Mouse (Mus musculus) neural tube, embryonic 11.5 days (tissue): Measurements from ENCODE around the gene Rasgrf2. TPM values are rescaled to one million over a fixed set of nuclear protein-coding genes. Genes with fewer than 3 reads are reported as not detected.

ENCODE experiments used
- ATAC-seq: fragments of 200-750 bp; cut with Nextera tagmentation; 2 replicates; pipeline ENCODE4 v1.8.0; 2017; ENCODE audit warnings: moderate number of reproducible peaks, mild to moderate bottlenecking, moderate TSS enrichment, moderate library complexity; ENCODE audit not compliant: insufficient read depth, low FRiP score, low TSS enrichment
- DNase-seq: peaks from one replicate; pipeline ENCODE4 v3.0.0-alpha.2; 2015; ENCODE audit warnings: low spot score
- H3K27ac ChIP-seq: fragments of 300-500 bp; sonication (generic); 2 replicates; pipeline ENCODE4 v1.5.1; 2014; ENCODE audit warnings: low read depth, mild to moderate bottlenecking, low read length
- H3K27me3 ChIP-seq: fragments of 300-500 bp; sonication (generic); 2 replicates; pipeline ENCODE4 v1.6.1; 2014; ENCODE audit warnings: mild to moderate bottlenecking, low read length, mixed read lengths; ENCODE audit not compliant: control insufficient read depth, insufficient read depth
- H3K36me3 ChIP-seq: fragments of 300-500 bp; sonication (generic); 2 replicates; pipeline ENCODE4 v1.6.1; 2014; ENCODE audit warnings: mild to moderate bottlenecking, low read length, moderate library complexity, mixed read lengths; ENCODE audit not compliant: control insufficient read depth, insufficient read depth
- H3K4me1 ChIP-seq: fragments of 300-500 bp; sonication (generic); 2 replicates; pipeline ENCODE4 v1.6.1; 2014; ENCODE audit warnings: low read length, mixed read lengths; ENCODE audit not compliant: control insufficient read depth, insufficient read depth
- H3K4me2 ChIP-seq: fragments of 300-500 bp; sonication (generic); 2 replicates; pipeline ENCODE4 v1.6.1; 2014; ENCODE audit warnings: low read depth, mild to moderate bottlenecking, moderate library complexity
- H3K4me3 ChIP-seq: fragments of 300-500 bp; sonication (generic); 2 replicates; pipeline ENCODE4 v1.5.1; 2014; ENCODE audit warnings: low read depth, low read length
- H3K9ac ChIP-seq: fragments of 300-500 bp; sonication (generic); 2 replicates; pipeline ENCODE4 v1.6.1; 2014; ENCODE audit warnings: mild to moderate bottlenecking, low read length
- H3K9me3 ChIP-seq: fragments of 300-500 bp; sonication (generic); 2 replicates; pipeline ENCODE4 v1.6.1; 2016; ENCODE audit warnings: low read length; ENCODE audit not compliant: control insufficient read depth
- WGBS: fragments of 180-500 bp; shearing (Covaris S2); extraction: QIAGEN DNeasy Blood & Tissue Kit; methylation state at CpG from one replicate; pipeline ENCODE4 v1.1.7; 2014; 5-methylcytosine and 5-hydroxymethylcytosine counted together
- polyA plus RNA-seq: library from polyadenylated mRNA; unstranded; fragments of >200 nt; fragmentation: Nextera tagmentation; extraction: Ambion mirVana; gene quantifications from 2 replicates; pipeline ENCODE4 v1.2.1, GENCODE M21; 2014

Rasgrf2 gene
- polyA plus RNA-seq, 1 experiment from 2014 or later = 0.04 TPM

DNA sequence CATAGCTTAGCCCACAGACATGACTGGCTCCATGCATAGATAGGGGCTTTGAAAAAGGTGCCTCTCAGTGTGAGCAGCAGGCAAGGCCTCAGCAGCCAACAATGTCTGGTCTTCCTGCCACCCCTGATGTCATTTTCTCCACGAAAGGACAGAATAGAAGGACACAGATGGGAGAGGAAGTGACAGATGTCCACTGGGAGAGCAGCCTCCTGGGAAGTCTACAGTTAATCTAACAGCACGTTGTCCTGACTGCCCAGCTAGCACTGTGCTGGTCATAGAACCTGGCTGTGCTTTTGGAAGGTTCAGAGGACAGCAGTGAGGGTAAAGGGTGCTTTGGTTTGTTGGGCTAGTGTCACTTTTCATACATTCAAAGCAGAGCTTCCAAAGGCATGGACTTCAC is 255.9 kb downstream of the Rasgrf2 start:
- Histone ChIP-seq H3K4me2 (no peak overlapping the region), H3K36me3 (no peaks in the 10 kb centered on the region), H3K9ac (no peak overlapping the region), H3K27ac (no peak overlapping the region), H3K9me3 (no peaks in the 10 kb centered on the region), H3K4me3 (no peak overlapping the region), H3K27me3 (no peaks in the 10 kb centered on the region), H3K4me1 (no peaks in the 10 kb centered on the region)
- WGBS = 67% methylated on average over 2 of the region's 2 CpGs
- DNase-seq (no peak), ATAC-seq (no peak)

DNA sequence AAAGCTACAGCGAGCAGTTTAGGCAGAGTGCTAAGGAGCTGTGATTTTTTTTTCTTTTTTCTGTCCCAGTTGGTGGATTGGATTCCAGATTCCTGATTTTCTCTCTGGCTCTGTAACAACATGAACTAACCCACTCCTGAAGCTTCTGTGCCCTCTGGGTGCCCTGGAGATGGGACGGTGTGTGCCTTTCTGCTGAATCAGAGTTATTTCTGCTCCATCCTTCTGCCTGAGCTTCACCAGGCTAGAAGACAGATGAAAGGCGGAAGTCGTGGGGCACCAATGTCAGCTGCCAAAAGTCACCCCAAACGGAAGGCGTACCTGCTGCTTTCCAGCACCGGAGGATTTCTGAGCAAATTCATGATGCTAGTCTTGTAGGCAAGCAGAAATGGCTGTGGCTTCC is 256.9 kb downstream of the Rasgrf2 start:
- no peak for ATAC-seq
- H3K36me3 ChIP-seq = no peaks in the 10 kb centered on the region
- H3K9ac ChIP-seq = no peak overlapping the region
- H3K4me3 ChIP-seq = no peak overlapping the region
- no peaks in the 10 kb centered on the region for H3K27me3 ChIP-seq
- H3K27ac ChIP-seq = no peak overlapping the region
- 92% methylated on average over 7 of the region's 7 CpGs for WGBS
- H3K4me2 ChIP-seq = no peak overlapping the region
- no peaks in the 10 kb centered on the region for H3K9me3 ChIP-seq
- no peak for DNase-seq
- no peaks in the 10 kb centered on the region for H3K4me1 ChIP-seq

DNA sequence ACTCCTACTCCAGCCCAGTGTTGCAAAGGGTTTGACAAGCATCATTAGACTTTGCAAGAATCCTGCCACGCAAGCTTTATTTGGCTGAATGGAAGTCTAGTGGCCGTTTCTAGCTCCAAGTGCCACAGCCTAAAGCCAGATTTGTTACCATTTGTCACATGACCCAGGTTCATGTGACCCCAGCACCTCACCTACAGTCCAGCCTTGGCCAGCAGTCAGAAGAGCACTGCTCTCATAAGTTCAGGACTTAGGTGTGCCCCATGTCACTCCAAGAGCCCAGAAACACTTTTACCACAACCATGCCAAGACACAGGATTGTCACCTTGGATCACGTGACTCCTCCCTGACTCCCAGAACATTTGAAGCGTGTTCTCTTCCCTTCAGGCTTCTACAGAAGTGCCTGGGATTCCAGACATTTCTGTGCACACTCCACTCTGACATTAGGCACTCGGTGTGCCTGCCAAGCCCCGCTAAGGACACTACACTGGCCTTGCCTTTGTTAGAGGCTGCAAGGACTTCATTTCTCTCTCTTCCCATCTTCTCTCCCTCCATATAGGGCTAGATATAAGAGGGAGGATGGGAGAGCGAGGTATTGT is 257.6 kb downstream of the Rasgrf2 start:
- DNase-seq (no peak), ATAC-seq (no peak)
- no peaks in the 10 kb centered on the region for H3K9me3 ChIP-seq
- H3K27me3 ChIP-seq = no peaks in the 10 kb centered on the region
- no peak overlapping the region for H3K4me3 ChIP-seq
- H3K27ac ChIP-seq = no peak overlapping the region
- H3K36me3 ChIP-seq = no peaks in the 10 kb centered on the region
- H3K4me1 ChIP-seq = no peaks in the 10 kb centered on the region
- H3K4me2 ChIP-seq = no peak overlapping the region
- WGBS = 82% methylated on average over 7 of the region's 7 CpGs
- H3K9ac ChIP-seq = no peak overlapping the region

DNA sequence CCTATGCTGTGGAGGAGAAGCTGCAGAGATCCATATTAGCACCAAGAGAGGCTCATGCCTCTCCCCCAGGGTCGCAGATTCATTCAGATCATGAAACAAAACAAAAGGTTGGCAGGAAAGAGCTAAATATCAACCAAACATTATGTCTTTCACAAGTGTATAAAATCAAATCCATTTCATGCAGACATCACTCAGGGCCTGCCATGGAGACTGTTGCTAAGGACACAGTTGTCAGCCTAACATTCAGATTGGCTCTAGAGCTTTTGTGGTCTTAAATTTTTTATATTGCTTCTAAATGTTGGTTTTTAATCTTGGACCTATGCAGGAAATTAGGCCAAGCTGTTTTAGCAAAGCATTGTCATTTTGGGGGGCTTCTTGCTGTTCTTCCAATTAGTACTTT is 262.9 kb downstream of the Rasgrf2 start:
- 94% methylated on average over 1 of the region's 1 CpGs for WGBS
- H3K9me3 ChIP-seq = no peaks in the 10 kb centered on the region
- H3K36me3 ChIP-seq = no peaks in the 10 kb centered on the region
- H3K27me3 ChIP-seq = no peaks in the 10 kb centered on the region
- H3K4me1 ChIP-seq = no peaks in the 10 kb centered on the region
- no peak overlapping the region for H3K4me2 ChIP-seq
- DNase-seq (no peak), ATAC-seq (no peak)
- no peak overlapping the region for H3K9ac ChIP-seq
- no peak overlapping the region for H3K4me3 ChIP-seq
- no peak overlapping the region for H3K27ac ChIP-seq

DNA sequence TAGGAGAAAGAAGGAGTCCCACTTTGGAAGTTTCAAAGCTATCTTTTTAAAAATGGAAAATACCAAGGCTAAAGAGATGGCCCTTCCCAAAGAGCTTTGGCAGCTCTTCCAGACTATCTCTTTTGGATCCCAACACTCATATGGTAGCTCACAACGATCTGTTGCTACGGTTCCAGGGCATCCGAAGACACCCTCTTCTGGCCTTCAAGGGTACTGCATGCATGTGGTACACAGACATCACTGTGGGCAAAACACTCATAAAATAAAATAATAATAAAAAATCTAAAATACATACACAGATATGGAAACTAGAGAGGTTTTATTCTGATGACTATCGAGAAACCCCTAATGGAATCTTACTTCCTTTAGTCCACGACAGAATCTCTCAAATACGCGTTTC is 272.6 kb downstream of the Rasgrf2 start:
- H3K36me3 ChIP-seq = no peaks in the 10 kb centered on the region
- no peak overlapping the region for H3K4me2 ChIP-seq
- DNase-seq (no peak), ATAC-seq (no peak)
- H3K4me1 ChIP-seq = no peaks in the 10 kb centered on the region
- H3K4me3 ChIP-seq = no peak overlapping the region
- no peak overlapping the region for H3K9ac ChIP-seq
- no peak overlapping the region for H3K27ac ChIP-seq
- H3K27me3 ChIP-seq = no peaks in the 10 kb centered on the region
- WGBS = 87% methylated on average over 7 of the region's 7 CpGs
- H3K9me3 ChIP-seq = no peaks in the 10 kb centered on the region

DNA sequence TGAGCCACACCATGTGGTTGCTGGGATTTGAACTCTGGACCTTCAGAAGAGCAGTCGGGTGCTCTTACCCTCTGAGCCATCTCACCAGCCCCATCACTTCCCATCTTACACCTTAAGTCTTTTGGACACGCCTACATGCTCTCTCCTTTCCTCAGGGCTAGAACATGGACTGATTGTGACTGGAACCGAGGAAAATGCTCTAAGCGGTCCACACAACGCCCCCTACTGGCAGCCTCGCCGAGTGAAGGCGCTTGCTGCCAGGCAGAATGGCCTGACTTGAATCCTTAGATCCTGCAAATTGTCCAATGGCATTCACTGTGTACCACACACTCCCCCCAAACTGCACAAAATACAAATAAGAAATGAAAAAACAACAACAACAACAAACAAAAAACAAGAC is 274.0 kb downstream of the Rasgrf2 start:
- no peak for DNase-seq
- H3K27me3 ChIP-seq = no peaks in the 10 kb centered on the region
- H3K4me1 ChIP-seq = no peaks in the 10 kb centered on the region
- H3K4me3 ChIP-seq = no peak overlapping the region
- H3K27ac ChIP-seq = no peak overlapping the region
- no peak for ATAC-seq
- no peaks in the 10 kb centered on the region for H3K36me3 ChIP-seq
- no peak overlapping the region for H3K9ac ChIP-seq
- no peak overlapping the region for H3K4me2 ChIP-seq
- no peaks in the 10 kb centered on the region for H3K9me3 ChIP-seq
- 70% methylated on average over 8 of the region's 8 CpGs for WGBS

DNA sequence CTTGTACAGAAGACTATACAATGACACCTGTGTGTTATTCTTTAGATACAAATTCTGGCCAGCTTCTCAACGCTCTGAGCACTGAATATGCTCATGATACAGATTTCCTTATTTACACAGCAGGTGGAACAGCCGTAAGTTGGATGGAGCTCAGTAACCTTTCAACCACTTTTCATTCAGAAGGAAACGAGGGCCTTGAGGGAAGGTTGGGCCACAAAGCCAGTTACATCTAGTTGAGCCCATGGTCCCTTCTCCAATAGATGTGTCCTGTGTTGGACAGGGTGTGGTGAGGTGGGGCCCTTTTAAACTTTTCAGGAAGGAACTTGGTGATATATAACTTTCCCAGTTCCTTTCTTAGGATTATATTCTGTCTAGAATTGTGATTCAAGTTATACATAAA is 277.0 kb downstream of the Rasgrf2 start:
- H3K4me2 ChIP-seq = no peak overlapping the region
- H3K9me3 ChIP-seq = no peaks in the 10 kb centered on the region
- no peak overlapping the region for H3K9ac ChIP-seq
- ATAC-seq (no peak), DNase-seq (no peak)
- no peak overlapping the region for H3K4me3 ChIP-seq
- no peaks in the 10 kb centered on the region for H3K27me3 ChIP-seq
- no peaks in the 10 kb centered on the region for H3K36me3 ChIP-seq
- 89% methylated on average over 3 of the region's 3 CpGs for WGBS
- no peak overlapping the region for H3K27ac ChIP-seq
- H3K4me1 ChIP-seq = no peaks in the 10 kb centered on the region

Other genes with a start within 250 kb of the Rasgrf2 start
- 0.45 and 0.73 TPM in 2 replicates for gene Gm20379, start 174.3 kb upstream of the Rasgrf2 start, polyA plus RNA-seq
- gene Dhfr, start 223.1 kb upstream of the Rasgrf2 start, polyA plus RNA-seq = 19.8 and 21.2 TPM in 2 replicates
- 38.8 and 39.7 TPM in 2 replicates for gene Msh3, start 223.3 kb upstream of the Rasgrf2 start, polyA plus RNA-seq